Mouse (Mus musculus): ENCODE results near the gene Ophn1.

Ophn1 gene

GRCm38 (mm10) chrX:98890406-98891116 is at the start of gene Ophn1:
Gene Ophn1 (minus strand): TSS chrX:98891025.
- peak; percentile 67 for DNase-seq (ENCODE audit: low spot score)

GRCm38 (mm10) chrX:98937555-98938294 is 46.9 kb upstream of the Ophn1 start:
- DNase-seq (ENCODE audit: low spot score) = peak; percentile 94

GRCm38 (mm10) chrX:98936707-98937554 is 46.1 kb upstream of the Ophn1 start:
- peak; percentile 94 for DNase-seq (ENCODE audit: low spot score)

- peak; percentile 6 for DNase-seq (ENCODE audit: low spot score)
Measured at GRCm38 (mm10) chrX:98936101-98936500, 45.3 kb upstream of the Ophn1 start, which contains the start of gene Yipf6. Gene Yipf6 (plus strand): TSS chrX:98936316.

- DNase-seq (ENCODE audit: low spot score) = peak; percentile 56
Measured at GRCm38 (mm10) chrX:98919423-98919822, 28.6 kb upstream of the Ophn1 start.

- no peak for DNase-seq (ENCODE audit: low spot score)
Measured at GRCm38 (mm10) chrX:98908910-98909309, 18.1 kb upstream of the Ophn1 start.

GRCm38 (mm10) chrX:98904226-98904625 is 13.4 kb upstream of the Ophn1 start:
- DNase-seq (ENCODE audit: low spot score) = no peak

GRCm38 (mm10) chrX:98898307-98898706 is 7.5 kb upstream of the Ophn1 start:
- no peak for DNase-seq (ENCODE audit: low spot score)

GRCm38 (mm10) chrX:98890072-98890405 is 786 bp downstream of the Ophn1 start:
- DNase-seq (ENCODE audit: low spot score) = no peak

GRCm38 (mm10) chrX:98881983-98882382 is 8.8 kb downstream of the Ophn1 start:
- no peak for DNase-seq (ENCODE audit: low spot score)

GRCm38 (mm10) chrX:98881085-98881484 is 9.7 kb downstream of the Ophn1 start:
- no peak for DNase-seq (ENCODE audit: low spot score)

- no peak for DNase-seq (ENCODE audit: low spot score)
Measured at GRCm38 (mm10) chrX:98880314-98880713, 10.5 kb downstream of the Ophn1 start.

GRCm38 (mm10) chrX:98875144-98875543 is 15.7 kb downstream of the Ophn1 start:
- DNase-seq (ENCODE audit: low spot score) = no peak

GRCm38 (mm10) chrX:98874086-98874485 is 16.7 kb downstream of the Ophn1 start:
- DNase-seq (ENCODE audit: low spot score) = no peak

- no peak for DNase-seq (ENCODE audit: low spot score)
Measured at GRCm38 (mm10) chrX:98872064-98872463, 18.8 kb downstream of the Ophn1 start.

GRCm38 (mm10) chrX:98870541-98870940 is 20.3 kb downstream of the Ophn1 start:
- DNase-seq (ENCODE audit: low spot score) = peak; percentile 29

GRCm38 (mm10) chrX:98869735-98870134 is 21.1 kb downstream of the Ophn1 start:
- DNase-seq (ENCODE audit: low spot score) = no peak

- DNase-seq (ENCODE audit: low spot score) = no peak
Measured at GRCm38 (mm10) chrX:98869165-98869564, 21.7 kb downstream of the Ophn1 start.

GRCm38 (mm10) chrX:98860167-98860566 is 30.7 kb downstream of the Ophn1 start:
- peak; percentile 18 for DNase-seq (ENCODE audit: low spot score)

- no peak for DNase-seq (ENCODE audit: low spot score)
Measured at GRCm38 (mm10) chrX:98856046-98856445, 34.8 kb downstream of the Ophn1 start.

- no peak for DNase-seq (ENCODE audit: low spot score)
Measured at GRCm38 (mm10) chrX:98850869-98851268, 40.0 kb downstream of the Ophn1 start.

- no peak for DNase-seq (ENCODE audit: low spot score)
Measured at GRCm38 (mm10) chrX:98841606-98842005, 49.2 kb downstream of the Ophn1 start.

- peak; percentile 49 for DNase-seq (ENCODE audit: low spot score)
Measured at GRCm38 (mm10) chrX:98835989-98836388, 54.8 kb downstream of the Ophn1 start.
